Mouse (Mus musculus) embryonic facial prominence, embryonic 15.5 days (tissue): ENCODE results near the gene Gstp2. TPM values are rescaled to one million over a fixed set of nuclear protein-coding genes. Genes with fewer than 3 reads are reported as not detected.

Experiments
- ATAC-seq: fragments of 200-750 bp; cut with Nextera tagmentation; 2 replicates; pipeline ENCODE4 v1.8.0; 2017; ENCODE audit warnings: low read depth, moderate TSS enrichment; ENCODE audit not compliant: insufficient number of reproducible peaks, low FRiP score, low TSS enrichment
- H3K27ac ChIP-seq: fragments of 300-500 bp; sonication (generic); replicated peaks from 2 replicates; pipeline ENCODE4 v1.5.1; 2015; ENCODE audit warnings: mild to moderate bottlenecking, inconsistent platforms
- H3K27me3 ChIP-seq: fragments of 300-500 bp; sonication (generic); 2 replicates; pipeline ENCODE4 v1.6.1; 2015; ENCODE audit warnings: inconsistent platforms
- H3K36me3 ChIP-seq: fragments of 300-500 bp; sonication (generic); 2 replicates; pipeline ENCODE4 v1.6.1; 2015; ENCODE audit warnings: mild to moderate bottlenecking, inconsistent platforms
- H3K4me1 ChIP-seq: fragments of 300-500 bp; sonication (generic); 2 replicates; pipeline ENCODE4 v1.6.1; 2015; ENCODE audit warnings: inconsistent platforms
- H3K4me2 ChIP-seq: fragments of 300-500 bp; sonication (generic); replicated peaks from 2 replicates; pipeline ENCODE4 v1.6.1; 2015; ENCODE audit warnings: mild to moderate bottlenecking, inconsistent platforms
- H3K4me3 ChIP-seq: fragments of 300-500 bp; sonication (generic); replicated peaks from 2 replicates; pipeline ENCODE4 v1.5.1; 2015; ENCODE audit warnings: mild to moderate bottlenecking, inconsistent platforms
- H3K9ac ChIP-seq: fragments of 300-500 bp; sonication (generic); 2 replicates; pipeline ENCODE4 v1.6.1; 2015; ENCODE audit warnings: inconsistent platforms
- H3K9me3 ChIP-seq: fragments of 300-500 bp; sonication (generic); replicated peaks from 2 replicates; pipeline ENCODE4 v1.6.1; 2016; ENCODE audit warnings: inconsistent platforms
- WGBS: fragments of 180-500 bp; shearing (Covaris S2); methylation state at CpG from one replicate; pipeline ENCODE4 v1.1.7; 2015; 5-methylcytosine and 5-hydroxymethylcytosine counted together
- polyA plus RNA-seq: library from polyadenylated mRNA; unstranded; fragments of >200 nt; fragmentation: Nextera tagmentation; extraction: Ambion mirVana; gene quantifications from 2 replicates; pipeline ENCODE4 v1.2.1, GENCODE M21; 2015

Gene Gstp2
- polyA plus RNA-seq, 1 experiment from 2014 or later: 3.7 TPM

DNA sequence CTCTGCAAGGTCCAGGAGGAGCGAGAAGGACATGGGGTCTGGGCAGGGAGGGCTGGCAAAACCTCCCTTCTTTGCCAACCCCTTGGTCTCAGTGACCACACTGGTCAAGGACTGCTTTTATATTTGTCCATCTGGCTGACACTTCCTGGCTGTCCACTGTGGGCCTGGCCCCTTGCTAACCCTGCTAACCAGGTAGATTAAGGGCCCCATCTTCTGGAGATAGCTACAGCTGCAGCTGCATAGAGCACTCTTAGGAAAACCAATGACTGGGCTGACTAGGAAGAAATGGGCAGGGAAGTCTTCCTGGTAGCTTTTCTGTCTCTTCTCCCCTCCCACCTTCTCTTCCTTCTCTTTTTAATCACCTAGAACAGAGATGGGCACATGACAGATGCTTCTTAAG lies 39.2 kb upstream of the Gstp2 start:
- Histone ChIP-seq H3K27ac (no peak overlapping the region), H3K36me3 (no peaks in the 10 kb centered on the region), H3K27me3 (peaks cover 2% of the 10 kb centered on the region; the same call in 1 of the 2 replicates), H3K9ac (no peak overlapping the region), H3K9me3 (no peaks in the 10 kb centered on the region), H3K4me2 (no peak overlapping the region), H3K4me3 (no peak overlapping the region), H3K4me1 (no peaks in the 10 kb centered on the region)
- no peak for ATAC-seq
- 67% methylated on average over 1 of the region's 1 CpGs for WGBS

DNA sequence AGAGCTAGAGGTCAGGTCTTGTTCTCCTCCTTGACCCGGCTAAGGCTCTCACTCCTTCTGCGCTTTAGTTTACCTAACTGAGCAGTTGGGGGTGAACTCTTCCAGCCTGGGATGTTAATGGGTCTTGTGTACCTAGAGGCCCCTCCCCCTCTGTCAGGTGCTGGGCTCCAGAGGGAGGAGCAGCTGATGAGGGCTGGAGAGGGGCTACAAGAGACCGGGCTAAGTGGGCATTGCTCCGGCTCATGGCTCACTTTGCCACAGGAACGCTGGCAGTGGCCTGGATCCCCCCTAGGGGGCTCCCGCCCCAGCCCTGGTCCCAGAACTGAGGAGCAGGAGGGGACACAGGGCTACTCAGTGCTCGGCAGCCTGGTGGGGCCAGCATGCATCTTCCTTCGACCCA lies 38.0 kb upstream of the Gstp2 start:
- Histone ChIP-seq H3K4me2 (no peak overlapping the region), H3K9ac (no peak overlapping the region), H3K27me3 (no peaks in the 10 kb centered on the region), H3K4me3 (no peak overlapping the region), H3K36me3 (no peaks in the 10 kb centered on the region), H3K9me3 (no peaks in the 10 kb centered on the region), H3K27ac (no peak overlapping the region), H3K4me1 (no peaks in the 10 kb centered on the region)
- 26% methylated on average over 8 of the region's 8 CpGs for WGBS
- no peak for ATAC-seq

DNA sequence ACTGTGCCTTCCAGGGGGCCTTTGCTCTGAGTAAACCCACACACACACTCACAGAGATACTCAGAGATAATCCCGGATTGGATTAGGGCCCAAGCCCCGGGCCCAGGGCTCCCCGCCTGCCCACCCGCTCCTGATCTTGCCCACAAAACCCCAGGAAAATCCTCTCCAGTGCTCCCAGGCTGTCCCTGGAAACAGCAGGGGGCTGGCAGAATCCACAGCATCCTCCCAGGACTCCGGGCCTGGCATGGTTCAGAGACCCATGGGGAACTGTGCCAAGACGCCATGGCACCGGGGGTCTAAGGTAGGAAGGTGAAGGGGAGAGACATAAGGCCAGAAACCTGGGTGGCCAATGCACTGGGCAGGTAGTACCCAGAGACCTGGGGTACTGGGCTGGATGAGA lies 37.5 kb upstream of the Gstp2 start:
- Histone ChIP-seq H3K4me1 (no peaks in the 10 kb centered on the region), H3K4me3 (no peak overlapping the region), H3K9ac (no peak overlapping the region), H3K36me3 (no peaks in the 10 kb centered on the region), H3K4me2 (no peak overlapping the region), H3K27ac (no peak overlapping the region), H3K9me3 (no peaks in the 10 kb centered on the region), H3K27me3 (no peaks in the 10 kb centered on the region)
- ATAC-seq: no peak
- WGBS: 69% methylated on average over 7 of the region's 7 CpGs

DNA sequence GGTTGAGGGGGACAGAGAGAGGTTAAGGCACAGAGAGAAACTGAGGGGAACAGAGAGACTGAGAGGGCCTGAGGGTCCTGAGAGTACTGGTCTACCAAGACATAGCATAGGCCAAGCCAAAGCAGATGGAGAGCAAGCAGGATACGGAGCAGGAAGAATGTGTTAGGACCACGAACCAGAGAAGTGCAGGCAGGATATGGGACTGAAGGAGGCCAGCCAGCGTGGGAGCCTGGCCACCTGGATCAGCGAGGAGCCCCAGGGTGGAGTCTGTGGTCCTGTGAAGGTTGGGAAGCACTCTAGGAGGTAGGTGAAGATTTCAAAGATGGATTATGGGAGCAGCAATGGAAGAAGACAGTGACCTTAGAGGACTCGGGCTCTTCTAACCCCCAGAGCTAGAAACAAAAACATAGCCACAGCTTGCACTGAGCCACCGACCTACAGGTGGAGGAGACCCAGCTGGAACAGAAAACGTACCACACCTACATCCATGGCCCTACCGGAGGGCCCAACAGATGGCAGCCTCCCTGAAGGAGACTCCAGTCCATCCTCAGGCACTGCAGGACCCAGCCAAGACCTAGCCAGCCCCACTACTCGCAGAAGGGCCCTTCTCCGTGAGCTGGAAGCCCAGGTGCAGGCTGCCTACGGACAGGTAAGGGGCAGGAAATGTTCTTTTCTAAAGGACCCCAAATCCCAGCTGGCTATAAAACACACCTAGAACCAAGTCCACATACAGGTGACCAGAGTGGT lies 36.6 kb upstream of the Gstp2 start:
- Histone ChIP-seq H3K4me2 (no peak overlapping the region), H3K4me1 (no peaks in the 10 kb centered on the region), H3K27ac (no peak overlapping the region), H3K9me3 (no peaks in the 10 kb centered on the region), H3K4me3 (no peak overlapping the region), H3K36me3 (no peaks in the 10 kb centered on the region), H3K9ac (no peak overlapping the region), H3K27me3 (no peaks in the 10 kb centered on the region)
- WGBS: 77% methylated on average over 11 of the region's 11 CpGs
- no peak for ATAC-seq

DNA sequence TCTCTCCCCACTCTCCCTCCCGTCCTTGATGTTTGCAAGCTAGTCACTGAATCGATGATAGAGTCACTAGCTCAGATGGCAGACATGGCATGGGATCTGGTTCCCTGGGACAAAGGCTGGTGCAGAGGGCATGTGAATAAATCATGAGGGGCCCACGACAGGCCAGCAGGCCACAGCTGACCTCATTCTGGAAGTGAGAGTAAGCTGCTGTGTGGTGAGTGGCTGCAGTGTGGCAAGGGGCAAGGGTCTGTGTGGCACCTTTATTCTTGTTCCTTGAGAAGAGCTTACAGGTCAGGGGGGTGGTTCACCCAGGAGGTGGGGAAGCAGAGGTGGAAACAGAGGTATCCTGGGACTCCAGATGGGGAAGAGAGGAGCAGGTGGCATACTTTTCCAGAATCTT lies 35.6 kb upstream of the Gstp2 start, which contains the start of gene Cabp2:
Gene Cabp2 (plus strand): TSS at position 185 of the 400 bp plus-strand sequence.
- no peak for ATAC-seq
- Histone ChIP-seq H3K9ac (no peak within 1 kb of the TSS), H3K4me2 (no peak within 1 kb of the TSS), H3K27ac (no peak within 1 kb of the TSS), H3K4me1 (no peaks in the 10 kb centered on the region), H3K27me3 (no peaks in the 10 kb centered on the region), H3K4me3 (no peak within 1 kb of the TSS), H3K36me3 (no peaks in the 10 kb centered on the region), H3K9me3 (no peaks in the 10 kb centered on the region)
- 73% methylated on average over 3 of the region's 3 CpGs for WGBS

DNA sequence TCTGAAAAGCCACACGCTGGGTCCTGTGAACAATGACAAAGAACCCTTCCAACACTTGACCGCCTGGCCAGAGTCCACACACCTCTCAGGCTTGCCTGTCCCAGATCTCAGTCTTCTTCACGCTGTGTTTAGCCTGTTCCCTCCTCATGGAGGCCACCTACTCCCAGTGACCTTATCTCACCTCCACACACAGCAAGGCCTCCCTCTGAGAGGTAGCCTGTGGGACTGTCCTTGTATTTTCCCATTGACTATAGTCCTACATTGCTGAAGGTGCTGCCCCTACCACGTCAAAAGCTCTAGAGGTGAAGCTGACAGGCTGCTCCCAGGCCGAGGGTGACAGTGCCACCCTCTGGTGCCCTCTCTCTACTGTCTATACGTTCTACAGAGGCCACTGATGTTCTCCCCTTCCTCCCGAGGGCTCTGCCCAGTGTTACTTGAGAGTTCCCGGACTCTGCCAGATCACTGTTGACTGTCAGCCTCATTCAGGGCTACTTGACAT lies 34.7 kb upstream of the Gstp2 start:
- WGBS: 64% methylated on average over 8 of the region's 8 CpGs
- Histone ChIP-seq H3K4me3 (no peak overlapping the region), H3K4me1 (no peaks in the 10 kb centered on the region), H3K9ac (no peak overlapping the region), H3K4me2 (no peak overlapping the region), H3K9me3 (no peaks in the 10 kb centered on the region), H3K27me3 (no peaks in the 10 kb centered on the region), H3K36me3 (no peaks in the 10 kb centered on the region), H3K27ac (no peak overlapping the region)
- no peak for ATAC-seq

DNA sequence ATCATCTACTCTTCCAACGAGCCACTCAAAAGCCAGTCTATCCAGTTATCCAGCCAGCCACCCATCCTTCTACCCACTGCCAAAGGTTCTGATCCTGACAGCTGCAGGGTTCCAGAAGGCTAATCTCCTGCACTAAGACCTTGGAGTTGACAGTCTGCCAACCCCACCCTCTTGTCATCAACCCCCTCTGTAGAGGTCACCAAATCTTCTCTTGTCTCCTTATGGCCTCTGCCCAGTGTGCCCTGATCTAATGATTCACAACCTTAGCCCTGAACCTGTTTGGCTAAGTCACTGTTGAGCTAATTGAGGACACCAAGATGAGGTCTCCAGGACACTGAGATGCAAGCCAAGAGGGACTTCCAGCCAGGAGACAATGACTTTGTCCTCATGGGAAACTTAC lies 33.8 kb upstream of the Gstp2 start:
- 74% methylated on average over 1 of the region's 1 CpGs for WGBS
- ATAC-seq: no peak
- no peaks in the 10 kb centered on the region for H3K27me3 ChIP-seq

DNA sequence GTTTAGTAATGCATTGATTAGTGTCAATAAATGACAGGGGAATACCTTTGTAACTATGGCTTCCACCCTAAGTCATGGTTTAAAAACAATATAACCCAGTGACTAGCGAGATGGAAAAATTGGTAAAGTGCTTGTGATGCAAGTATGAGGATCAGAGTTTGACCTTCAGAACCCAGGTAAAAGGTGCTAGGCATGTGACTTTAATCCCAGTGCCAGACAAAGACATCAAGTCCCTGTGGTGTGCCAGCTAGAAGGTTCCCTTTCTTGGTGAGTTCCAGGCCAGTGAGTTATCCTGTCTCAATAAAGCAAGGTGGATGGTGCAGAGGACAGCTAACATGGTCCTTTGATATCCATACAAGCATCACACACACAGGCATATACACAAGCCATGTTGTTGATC lies 29.7 kb upstream of the Gstp2 start:
- H3K4me2 ChIP-seq: no peak overlapping the region
- no peak for ATAC-seq
- H3K4me1 ChIP-seq: no peaks in the 10 kb centered on the region
- H3K9me3 ChIP-seq: no peaks in the 10 kb centered on the region
- WGBS: 92% methylated on average over 1 of the region's 1 CpGs
- no peak overlapping the region for H3K9ac ChIP-seq
- no peaks in the 10 kb centered on the region for H3K27me3 ChIP-seq
- no peaks in the 10 kb centered on the region for H3K36me3 ChIP-seq
- H3K27ac ChIP-seq: no peak overlapping the region
- H3K4me3 ChIP-seq: no peak overlapping the region

More for the DNA sequence above, 33.8 kb upstream of the Gstp2 start:
- H3K9ac ChIP-seq: no peak overlapping the region
- H3K27ac ChIP-seq: no peak overlapping the region
- no peaks in the 10 kb centered on the region for H3K36me3 ChIP-seq
- H3K4me1 ChIP-seq: no peaks in the 10 kb centered on the region
- no peaks in the 10 kb centered on the region for H3K9me3 ChIP-seq
- H3K4me3 ChIP-seq: no peak overlapping the region
- H3K4me2 ChIP-seq: no peak overlapping the region

DNA sequence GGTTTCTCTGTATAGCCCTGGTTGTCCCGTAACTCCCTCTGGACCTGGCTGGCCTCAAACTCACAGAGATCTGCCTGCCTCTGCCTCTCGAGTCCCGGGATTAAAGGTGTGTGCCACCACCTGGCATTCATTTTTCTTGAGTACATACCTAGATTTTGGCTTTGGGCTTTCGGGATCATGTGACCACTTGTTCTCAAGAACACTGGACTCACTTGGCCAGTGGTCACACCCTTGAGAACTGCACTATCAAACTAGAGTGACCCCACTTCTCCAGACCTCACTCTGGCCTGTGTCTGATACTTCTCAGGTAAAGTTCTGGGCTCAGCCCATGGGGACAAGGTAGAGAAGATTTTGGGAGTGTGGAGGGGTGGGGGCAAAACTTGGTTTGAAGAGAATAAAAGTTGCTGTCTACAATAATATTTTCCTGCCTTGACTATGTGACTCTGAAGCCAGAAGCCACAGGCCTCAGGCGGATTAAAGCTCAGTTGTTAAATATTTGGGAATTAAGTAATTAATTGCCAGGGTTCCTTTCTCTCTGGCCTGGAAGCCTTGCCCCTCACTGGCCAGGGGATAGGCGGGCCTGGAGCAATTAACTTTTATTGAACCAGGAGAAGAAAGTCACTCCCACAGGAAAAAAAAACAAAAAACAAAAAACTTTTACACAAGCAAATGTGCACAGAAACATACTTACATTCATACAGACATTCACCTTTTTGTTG lies 27.0 kb upstream of the Gstp2 start:
- Histone ChIP-seq H3K36me3 (no peaks in the 10 kb centered on the region), H3K4me2 (no peak overlapping the region), H3K9ac (no peak overlapping the region), H3K9me3 (no peaks in the 10 kb centered on the region), H3K27me3 (no peaks in the 10 kb centered on the region), H3K4me1 (no peaks in the 10 kb centered on the region), H3K4me3 (no peak overlapping the region), H3K27ac (no peak overlapping the region)
- WGBS: 73% methylated on average over 6 of the region's 6 CpGs
- ATAC-seq: no peak

DNA sequence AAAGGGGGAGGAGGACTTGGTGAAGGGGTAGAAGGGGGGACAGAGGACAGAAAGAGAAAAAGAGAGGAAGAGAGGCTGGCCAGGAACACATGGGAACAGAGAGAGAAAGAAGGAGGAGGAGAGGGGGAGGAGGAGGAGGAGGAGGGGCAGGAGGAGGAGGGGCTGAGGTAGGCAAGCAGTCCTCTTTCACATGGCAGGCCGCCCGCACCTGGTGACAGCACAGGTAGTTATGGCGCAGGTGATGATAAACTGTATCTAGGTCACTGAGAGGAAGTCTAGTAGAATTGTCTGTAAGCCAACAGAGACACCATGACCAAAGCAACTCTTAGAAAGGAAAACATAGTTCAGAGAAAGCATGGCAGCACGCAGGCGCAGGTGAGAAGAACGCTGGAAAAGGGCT lies 25.6 kb upstream of the Gstp2 start:
- Histone ChIP-seq H3K4me3 (no peak overlapping the region), H3K27ac (no peak overlapping the region), H3K9me3 (no peaks in the 10 kb centered on the region), H3K4me1 (no peaks in the 10 kb centered on the region), H3K36me3 (no peaks in the 10 kb centered on the region), H3K9ac (no peak overlapping the region), H3K27me3 (no peaks in the 10 kb centered on the region), H3K4me2 (no peak overlapping the region)
- WGBS: 93% methylated on average over 6 of the region's 6 CpGs
- ATAC-seq: no peak

DNA sequence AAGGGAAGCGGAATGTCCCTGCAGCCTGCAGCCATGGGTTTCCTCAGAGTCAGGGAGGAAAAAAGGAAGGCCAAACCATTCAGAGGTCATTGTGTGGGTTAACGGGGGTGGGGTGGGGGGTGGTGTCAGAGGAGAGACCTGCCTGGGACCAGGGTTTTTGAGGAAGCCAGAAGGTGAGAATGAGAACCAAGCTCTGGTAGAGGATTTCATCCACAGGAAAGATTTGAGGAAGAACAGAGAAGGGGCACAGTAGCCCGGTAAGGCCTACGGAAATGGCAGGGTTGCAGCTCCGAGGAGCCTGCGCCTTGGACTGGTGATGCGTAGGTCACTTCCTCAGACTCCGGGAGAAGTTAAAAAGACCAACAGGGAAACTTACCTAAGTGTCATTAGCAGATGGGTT lies 24.9 kb upstream of the Gstp2 start:
- Histone ChIP-seq H3K27me3 (no peaks in the 10 kb centered on the region), H3K4me3 (no peak overlapping the region), H3K9me3 (no peaks in the 10 kb centered on the region), H3K36me3 (no peaks in the 10 kb centered on the region), H3K4me2 (no peak overlapping the region), H3K27ac (no peak overlapping the region), H3K4me1 (no peaks in the 10 kb centered on the region), H3K9ac (no peak overlapping the region)
- no peak for ATAC-seq
- 78% methylated on average over 8 of the region's 8 CpGs for WGBS
